Mouse (Mus musculus): ENCODE data around the gene Nup98. TPM values are rescaled to one million over a fixed set of nuclear protein-coding genes. Genes with fewer than 3 reads are reported as not detected.

The Nup98 gene
- polyA plus RNA-seq, 3 experiments from 2014 or later: 34.1 to 42.1 (median 39.1) TPM

Other genes with a start within 250 kb of the Nup98 start
- gene Il18bp, start 191.5 kb downstream of the Nup98 start, polyA plus RNA-seq (2017; shearing (Covaris generic)): 1 to 10 TPM; 5.8 to 7.4 (median 5.9) TPM
- 10 to 100 TPM; 23.2 to 32.3 (median 28.7) TPM for gene Rnf121, start 144.7 kb downstream of the Nup98 start, polyA plus RNA-seq (2017; shearing (Covaris generic))
- gene Xndc1, start 144.7 kb downstream of the Nup98 start, polyA plus RNA-seq (2017; shearing (Covaris generic)): 10 to 100 TPM; 17.6 to 31.1 (median 20.3) TPM
- under 1 TPM; 0.24 to 0.93 (median 0.51) TPM for gene Xntrpc, start 144.5 kb downstream of the Nup98 start, polyA plus RNA-seq (2017; shearing (Covaris generic))
- under 1 TPM in 1 of 3 experiments, not detected in 2; 0.15 TPM for gene Trpc2, start 127.1 kb downstream of the Nup98 start, polyA plus RNA-seq (2017; shearing (Covaris generic))
- gene Art1, start 108.4 kb downstream of the Nup98 start, polyA plus RNA-seq (2017; shearing (Covaris generic)): not detected
- gene Art5, start 100.7 kb downstream of the Nup98 start, polyA plus RNA-seq (2017; shearing (Covaris generic)): under 1 TPM in 1 of 3 experiments, not detected in 2; 0.51 TPM
- gene Chrna10, start 93.3 kb downstream of the Nup98 start, polyA plus RNA-seq (2017; shearing (Covaris generic)): not detected
- gene Pgap2, start within 50 bp of the Nup98 start, polyA plus RNA-seq (2017; shearing (Covaris generic)): 10 to 100 TPM; 46.4 to 51.1 (median 47.1) TPM
- 100 to 1,000 TPM; 135 to 199 (median 174) TPM for gene Rhog, start 45.9 kb upstream of the Nup98 start, polyA plus RNA-seq (2017; shearing (Covaris generic))
- 10 to 100 TPM; 46.3 to 50.9 (median 48.2) TPM for gene Stim1, start 57.6 kb upstream of the Nup98 start, polyA plus RNA-seq (2017; shearing (Covaris generic))
- gene Rrm1, start 231.5 kb upstream of the Nup98 start, polyA plus RNA-seq (2017; shearing (Covaris generic)): 100 to 1,000 TPM in 1 of 3 experiments, 10 to 100 TPM in 2; 45.4 to 216 (median 61.4) TPM